Comparison of ENCODE assay signal across 9 mouse cellular contexts in genomic region chr1:165194662-165195013, GRCm38 (mm10). TPM values are rescaled to one million over a fixed set of nuclear protein-coding genes. Genes with fewer than 3 reads are reported as not detected.
DNase-seq lines count a peak whose midpoint lies in the region; ATAC-seq and TF ChIP-seq lines count a peak whose summit lies in the region.
"Had no signal": no experiment of that assay in that cellular context is flagged by ENCODE, and none has a peak within 500 bp of the region (broad histone marks: within the 10 kb centered on the region; RNA-seq: fewer than 3 reads in every experiment).

No protein-coding gene starts in this region.

- no peaks in the 10 kb centered on the region for H3K9me3 ChIP-seq in liver, embryonic 12.5 days (replicated peaks)

- H3K4me3 ChIP-seq in gastrocnemius, adult 2 months: peak overlapping the region; percentile 87
- H3K4me3 ChIP-seq in thymus, adult 2 months (ENCODE audit: control insufficient read depth, insufficient read depth, low read length): peak overlapping the region; percentile 97
- H3K4me3 ChIP-seq in liver, embryonic 12.5 days: peak overlapping the region; percentile 82

- 7% methylated on average over 5 of the region's 5 CpGs for WGBS in thymus, adult 2 months
- WGBS in liver, embryonic 12.5 days (ENCODE audit: insufficient replicate concordance): 13% methylated on average over 5 of the region's 5 CpGs

- H3K9ac ChIP-seq in liver, embryonic 12.5 days: peak overlapping the region; percentile 82

- H3K27me3 ChIP-seq in thymus, adult 2 months (ENCODE audit: control insufficient read depth, insufficient read depth, low read length): no peaks in the 10 kb centered on the region
- H3K27me3 ChIP-seq in liver, embryonic 12.5 days (replicated peaks): 0 out of 2 replicates have a peak, but pooled peaks cover 6% of the 10 kb centered on the region

- no peak for TF ChIP-seq CTCF in gastrocnemius, adult 2 months (IDR thresholded peaks at IDR 0.05)
- TF ChIP-seq CTCF in thymus, adult 2 months (IDR thresholded peaks at IDR 0.05; ENCODE audit: borderline replicate concordance, control insufficient read depth, extremely low read depth, insufficient read depth, low read length, poor library complexity): no peak

- no peaks in the 10 kb centered on the region for H3K36me3 ChIP-seq in thymus, adult 2 months (ENCODE audit: control insufficient read depth, insufficient read depth, low read length)
- no peaks in the 10 kb centered on the region for H3K36me3 ChIP-seq in liver, embryonic 12.5 days

- intact Hi-C loops in gastrocnemius, adult 2 months (cut with DNase I): loop anchor here (2.0 kb wide), 1 partner anchor 42 kb away; the partner anchor contains the start of gene Tiprl
- intact Hi-C loops in gastrocnemius, postnatal 14 days (cut with DNase I; ENCODE audit: low total_unique reads): no loop called here

- no peak for TF ChIP-seq POLR2A in thymus, adult 2 months (IDR thresholded peaks at IDR 0.05; ENCODE audit: control insufficient read depth, extremely low read depth, insufficient read depth, low read length, poor library complexity)

- H3K27ac ChIP-seq in gastrocnemius, adult 2 months: peak overlapping the region; percentile 83
- H3K27ac ChIP-seq in thymus, adult 2 months (ENCODE audit: control insufficient read depth, insufficient read depth, low read length): peak overlapping the region; percentile 50; the same call in 1 of the 2 replicates
- peak overlapping the region; percentile 89; the same call in 1 of the 2 replicates for H3K27ac ChIP-seq in liver, embryonic 12.5 days

- ATAC-seq in liver, embryonic 12.5 days: peak; percentile 38

- peaks cover 15% of the 10 kb centered on the region for H3K4me1 ChIP-seq in thymus, adult 2 months (replicated peaks; ENCODE audit: control insufficient read depth, insufficient read depth, low read length)
- H3K4me1 ChIP-seq in liver, embryonic 12.5 days: peaks cover 33% of the 10 kb centered on the region

- peak overlapping the region; percentile 97 for H3K4me2 ChIP-seq in liver, embryonic 12.5 days

- no peak for DNase-seq in gastrocnemius, adult 2 months
- DNase-seq in gastrocnemius, postnatal 14 days: no peak
- no peak for DNase-seq in thymus, adult 2 months
- no peak for DNase-seq in thymus, postnatal 4 days
- DNase-seq in urinary bladder, postnatal 36 days (ENCODE audit: low spot score in 2 of 2): no peak
- DNase-seq in T-cell, adult 2 months (ENCODE audit: low spot score): no peak
- DNase-seq in adrenal gland, postnatal 4 days (ENCODE audit: low spot score in 2 of 2): no peak

RNA-seq across cellular contexts. Expression of gene Sft2d2, which starts 0.4 kb away (rescaled TPM):
- 1 to 10 TPM; 8.9 to 9.7 TPM for total RNA-seq in gastrocnemius, adult 2 months (2021)
- total RNA-seq in gastrocnemius, postnatal 14 days (2021): 10 to 100 TPM in 1 of 2 experiments, 1 to 10 TPM in 1; 8.9 to 10.5 TPM
- polyA plus RNA-seq in thymus, adult 2 months (2012; rRNA removed): 93.3 and 102 TPM in 2 replicates
- 8.0 and 8.6 TPM in 2 replicates for polyA plus RNA-seq in liver, embryonic 12.5 days (2016; fragmentation: Nextera tagmentation; extraction: Ambion mirVana)
- 10 to 100 TPM; 26.6 to 28.3 TPM for total RNA-seq in adrenal gland, postnatal 4 days (2021)

RNA-seq across cellular contexts. Expression of gene Tbx19, which starts 34.1 kb away (rescaled TPM):
- total RNA-seq in gastrocnemius, adult 2 months (2021): not detected
- total RNA-seq in gastrocnemius, postnatal 14 days (2021): not detected
- 9.6 and 10.3 TPM in 2 replicates for polyA plus RNA-seq in thymus, adult 2 months (2012; rRNA removed)
- not detected in 2 replicates for polyA plus RNA-seq in liver, embryonic 12.5 days (2016; fragmentation: Nextera tagmentation; extraction: Ambion mirVana)
- total RNA-seq in adrenal gland, postnatal 4 days (2021): not detected
- total RNA-seq: neutrophil, adult 5-6 weeks had no signal

RNA-seq across cellular contexts. Expression of gene Tiprl, which starts 42.2 kb away (rescaled TPM):
- 10 to 100 TPM; 19.7 to 20.9 TPM for total RNA-seq in gastrocnemius, adult 2 months (2021)
- total RNA-seq in gastrocnemius, postnatal 14 days (2021): 10 to 100 TPM; 22.1 TPM
- 34.7 and 38.3 TPM in 2 replicates for polyA plus RNA-seq in thymus, adult 2 months (2012; rRNA removed)
- polyA plus RNA-seq in liver, embryonic 12.5 days (2016; fragmentation: Nextera tagmentation; extraction: Ambion mirVana): 55.9 and 58.7 TPM in 2 replicates
- 10 to 100 TPM; 54.2 to 54.4 TPM for total RNA-seq in adrenal gland, postnatal 4 days (2021)
